Mouse (Mus musculus): ENCODE measurements at regions not wholly inside any gene's neighbourhood (a gene's known extent, or its start where the extent isn't known, plus 50 kb on each side); places are given as distances from the start of the nearest gene placed in this dataset.
"Not testable (repeated sequence)": the region's sequence is repeated elsewhere in the genome, so short reads cannot be mapped to it uniquely, and the experiment has no call there.

DNA sequence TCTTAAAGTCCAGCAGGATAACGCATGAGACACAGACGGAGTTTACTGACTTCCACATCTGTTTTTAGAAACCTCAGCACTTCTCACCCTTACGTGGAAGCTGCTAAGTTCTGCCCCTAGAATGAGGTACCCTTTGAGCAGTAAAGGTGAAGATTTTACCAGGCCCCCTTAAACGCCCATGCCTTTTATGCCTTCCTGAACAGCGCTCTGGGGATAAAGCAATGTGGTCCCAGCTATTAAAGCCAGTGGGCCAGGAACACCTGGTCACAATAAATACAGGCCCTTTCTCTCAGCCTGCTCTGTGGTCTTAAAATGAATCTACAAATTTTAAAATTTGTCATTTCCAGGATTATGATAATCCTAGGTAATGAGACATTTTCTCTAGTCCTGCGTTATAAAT lies 57.9 kb downstream of the Llph start:
- DNase-seq (ENCODE audit: low spot score in 2 of 2) = no peak

DNA sequence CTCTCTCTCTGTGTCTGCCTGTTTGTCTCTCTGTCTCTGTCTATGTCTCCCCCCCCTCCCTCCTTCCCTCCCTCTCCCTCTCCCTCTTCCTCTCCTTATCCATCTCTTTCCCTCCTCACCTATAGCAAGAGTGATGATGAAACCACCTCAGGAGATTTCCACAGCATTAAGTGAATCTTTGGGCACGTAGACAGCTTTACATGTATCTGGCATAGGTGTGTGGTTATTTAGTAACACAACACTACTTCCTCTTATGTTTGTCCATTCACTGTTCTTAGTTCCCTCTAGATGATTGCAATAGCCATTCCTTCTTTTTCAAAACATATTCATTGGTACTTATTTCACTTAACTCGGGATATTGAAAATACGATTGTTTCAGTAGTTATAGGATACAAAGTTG lies 65.0 kb downstream of the Llph start:
- no peak for DNase-seq (ENCODE audit: low spot score in 2 of 2)

- DNase-seq (ENCODE audit: low spot score in 2 of 2) = not testable (repeated sequence)
Observed at GRCm38 (mm10) chr10:120293381-120293780, 66.5 kb downstream of the Llph start.

DNA sequence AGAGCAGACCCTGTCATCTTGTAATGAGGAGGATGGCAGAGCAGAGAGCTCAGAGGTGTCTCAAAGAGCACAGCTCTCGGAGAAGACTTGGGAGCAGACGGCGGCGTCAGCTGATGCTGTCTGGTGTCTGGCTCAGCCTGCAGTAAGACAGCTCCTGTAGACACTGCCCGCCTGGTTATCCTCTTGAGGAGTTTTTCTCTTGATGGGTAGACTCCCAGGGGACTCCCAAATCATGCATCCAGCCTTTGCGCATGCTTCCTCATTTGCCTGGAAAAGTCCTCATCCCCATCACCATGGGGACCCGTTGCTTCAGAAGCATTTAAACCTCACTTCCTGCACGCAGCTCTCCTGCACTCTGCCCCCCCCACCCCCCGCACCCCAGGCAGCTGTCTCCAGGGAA lies 67.6 kb downstream of the Llph start:
- DNase-seq (ENCODE audit: low spot score in 2 of 2) = no peak

DNA sequence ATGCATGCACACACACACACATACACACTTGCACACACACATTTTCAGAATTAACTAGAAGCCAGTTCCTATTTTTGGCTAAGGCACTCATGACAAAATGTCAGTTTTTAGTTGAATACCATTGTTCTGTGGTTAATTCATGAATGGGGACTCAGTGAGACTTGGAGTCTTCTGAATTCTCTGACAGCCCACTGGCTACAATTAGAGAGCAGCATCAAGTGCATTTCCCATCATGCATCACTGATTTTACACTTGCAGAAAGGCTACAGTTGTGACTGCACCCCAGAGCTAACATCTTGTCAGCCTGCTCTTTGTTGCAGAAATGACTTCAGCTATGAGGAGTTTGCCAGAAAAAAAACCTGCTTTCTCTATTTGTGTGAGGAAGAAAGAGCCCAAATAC lies 70.4 kb downstream of the Llph start:
- no peak for DNase-seq (ENCODE audit: low spot score in 2 of 2)

- DNase-seq (ENCODE audit: low spot score in 2 of 2) = no peak
Observed at GRCm38 (mm10) chr10:120298293-120298927, 71.5 kb downstream of the Llph start.

DNA sequence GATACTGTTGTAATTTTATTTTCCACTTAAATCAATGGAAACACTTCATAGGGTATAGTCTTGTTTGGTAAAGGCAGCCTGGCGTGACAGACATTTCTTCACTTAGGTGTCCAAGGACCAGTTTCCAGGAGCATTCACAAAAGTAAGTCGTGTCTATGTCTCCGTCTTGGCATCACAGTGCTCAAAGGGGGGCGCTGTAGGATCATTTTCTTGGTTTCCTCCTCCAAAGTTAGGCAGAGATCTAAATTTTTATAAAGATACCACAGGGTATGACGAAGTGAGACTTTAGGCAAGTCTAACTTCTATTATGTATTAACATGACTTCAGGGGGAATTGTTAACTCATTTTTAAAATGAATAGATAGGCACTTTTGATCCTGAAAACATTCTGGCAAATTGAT lies 79.1 kb downstream of the Llph start:
- peak in 1 of 2 experiments; percentile 22 for DNase-seq (ENCODE audit: low spot score in 2 of 2)

DNA sequence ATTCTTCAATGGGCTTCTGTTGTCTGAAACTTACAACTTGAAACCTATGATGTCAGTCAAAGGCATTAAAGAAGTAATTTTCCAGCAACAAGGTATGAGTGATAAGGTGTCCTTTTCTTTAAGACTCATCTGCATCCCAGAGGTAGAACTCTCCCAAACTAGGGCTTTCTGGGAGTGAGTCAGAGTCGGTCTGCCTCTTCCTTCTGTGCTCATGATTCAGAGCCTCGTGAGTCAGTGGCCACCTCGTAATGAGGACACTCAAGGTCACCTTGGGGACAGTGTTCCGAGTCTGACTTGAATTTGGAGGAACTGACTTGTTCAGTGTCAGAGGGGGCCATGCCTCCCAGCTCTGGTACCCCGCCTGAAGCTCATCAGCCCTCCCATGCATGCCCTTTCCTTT lies 81.8 kb downstream of the Llph start:
- no peak for DNase-seq (ENCODE audit: low spot score in 2 of 2)

Measured in left cerebral cortex, adult 9 months (tissue).